Mouse (Mus musculus) CH12.LX (cell line): ENCODE results near the gene Grin2c. TPM values are rescaled to one million over a fixed set of nuclear protein-coding genes. Genes with fewer than 3 reads are reported as not detected.

Experiments used
- DNase-seq: peaks from one replicate; pipeline ENCODE4 v3.0.0-alpha.2; 2013; ENCODE audit errors: extremely low read depth
- H3K27ac ChIP-seq: 2 replicates; pipeline ENCODE4 v1.5.1; 2012; ENCODE audit warnings: low read depth, mild to moderate bottlenecking, control low read depth, moderate library complexity; ENCODE audit not compliant: insufficient read depth
- H3K27me3 ChIP-seq: replicated peaks from 2 replicates; pipeline ENCODE3; 2012; ENCODE audit warnings: inconsistent platforms
- H3K36me3 ChIP-seq, 2 experiments: replicated peaks in 1 of 2; 2 replicates each; pipeline versions ENCODE3 to v1.6.1; 2012; ENCODE audit warnings: inconsistent platforms in 1 of 2, low read length in 1 of 2, mild to moderate bottlenecking in 1 of 2, mixed read lengths in 1 of 2, moderate library complexity in 1 of 2; ENCODE audit not compliant: control insufficient read depth in 1 of 2, insufficient read depth in 1 of 2
- H3K4me1 ChIP-seq, 2 experiments: 2 replicates each; pipeline ENCODE4 v1.6.1; 2012; ENCODE audit warnings: inconsistent platforms in 1 of 2, moderate library complexity in 1 of 2; ENCODE audit not compliant: insufficient read depth in 2 of 2, control insufficient read depth in 1 of 2
- H3K4me2 ChIP-seq: 2 replicates; pipeline ENCODE4 v1.6.1; 2012; ENCODE audit warnings: low read depth, mild to moderate bottlenecking, control low read depth; ENCODE audit not compliant: poor library complexity, insufficient read depth, severe bottlenecking
- H3K4me3 ChIP-seq, 3 experiments: fragments of 150-350 bp in 1 of 3; sonication (generic) in 1 of 3; replicated peaks in 1 of 3; 2 replicates each; pipeline versions ENCODE3 to v1.5.1; 2011 to 2012; ENCODE audit warnings: low read depth in 2 of 3, low read length in 2 of 3, mild to moderate bottlenecking in 2 of 3, moderate library complexity in 2 of 3, control low read depth in 1 of 3, improper control_type of control experiment in 1 of 3, inconsistent platforms in 1 of 3, mixed read lengths in 1 of 3; ENCODE audit not compliant: poor library complexity in 1 of 3
- H3K79me2 ChIP-seq: replicated peaks from 2 replicates; pipeline ENCODE4 v1.6.1; 2012; ENCODE audit warnings: mild to moderate bottlenecking, moderate library complexity; ENCODE audit not compliant: control insufficient read depth, poor library complexity, insufficient read depth, severe bottlenecking; ENCODE audit errors: extremely low read depth
- H3K9ac ChIP-seq: 2 replicates; pipeline ENCODE4 v1.6.1; 2012; ENCODE audit warnings: low read depth, mild to moderate bottlenecking, control low read depth, moderate library complexity; ENCODE audit not compliant: insufficient read depth
- H3K9me3 ChIP-seq: replicated peaks from 2 replicates; pipeline ENCODE3; 2012; ENCODE audit warnings: low read length, inconsistent platforms, mixed read lengths
- HCFC1 ChIP-seq: IDR thresholded peaks from 2 replicates; pipeline ENCODE4 v1.6.1; 2012; ENCODE audit warnings: low read depth, mild to moderate bottlenecking, inconsistent platforms, low read length, improper control_type of control experiment
- JUN ChIP-seq: IDR thresholded peaks from 2 replicates; pipeline ENCODE4 v1.6.1; 2011; ENCODE audit warnings: low read depth, mild to moderate bottlenecking, low read length, improper control_type of control experiment, moderate library complexity; ENCODE audit not compliant: insufficient read depth
- KAT2A ChIP-seq: IDR thresholded peaks from 2 replicates; pipeline ENCODE4 v1.6.1; 2012; ENCODE audit warnings: low read length, improper control_type of control experiment, inconsistent platforms; ENCODE audit not compliant: insufficient replicate concordance
- MAFK ChIP-seq: IDR thresholded peaks from 2 replicates; pipeline ENCODE4 v1.6.1; 2011; ENCODE audit warnings: low read length, improper control_type of control experiment; ENCODE audit not compliant: insufficient replicate concordance
- MAX ChIP-seq: IDR thresholded peaks from 2 replicates; pipeline ENCODE4 v1.6.1; 2011; ENCODE audit warnings: low read length, improper control_type of control experiment
- MEF2A ChIP-seq: IDR thresholded peaks from 2 replicates; pipeline ENCODE4 v1.6.1; 2014; ENCODE audit warnings: low read depth, mild to moderate bottlenecking, inconsistent platforms, low read length, improper control_type of control experiment, borderline replicate concordance
- PAX5 ChIP-seq: IDR thresholded peaks from 2 replicates; pipeline ENCODE4 v1.6.1; 2012; ENCODE audit warnings: low read length, inconsistent platforms, mixed read lengths
- POLR2A ChIP-seq: IDR thresholded peaks from 2 replicates; pipeline ENCODE4 v1.6.1; 2011; ENCODE audit warnings: low read depth, mild to moderate bottlenecking, improper control_type of control experiment, low read length
- RAD21 ChIP-seq: IDR thresholded peaks from 2 replicates; pipeline ENCODE4 v1.6.1; 2011; ENCODE audit warnings: low read depth, mild to moderate bottlenecking, low read length, improper control_type of control experiment, moderate library complexity
- SMC3 ChIP-seq: IDR thresholded peaks from 2 replicates; pipeline ENCODE4 v1.6.1; 2011; ENCODE audit warnings: low read depth, low read length, improper control_type of control experiment
- UBTF ChIP-seq: IDR thresholded peaks from 2 replicates; pipeline ENCODE4 v1.6.1; 2012; ENCODE audit warnings: low read depth, mild to moderate bottlenecking, inconsistent platforms, low read length, improper control_type of control experiment, moderate library complexity
- USF1 ChIP-seq: IDR thresholded peaks from 2 replicates; pipeline ENCODE4 v1.6.1; 2014; ENCODE audit warnings: low read depth, mild to moderate bottlenecking, inconsistent platforms, low read length, improper control_type of control experiment
- USF2 ChIP-seq: conservative IDR thresholded peaks from 2 replicates; pipeline ENCODE4 v1.6.1; 2011; ENCODE audit warnings: low read depth, low read length, improper control_type of control experiment
- ZMIZ1 ChIP-seq: IDR thresholded peaks from 2 replicates; pipeline ENCODE4 v1.6.1; 2012; ENCODE audit warnings: low read depth, mild to moderate bottlenecking, inconsistent platforms, low read length, improper control_type of control experiment
- dilution Hi-C: fragments of 300-500 bp; cut with MboI; formaldehyde crosslinking; loops from 2 replicates; pipeline ENCODE4 v1.14.3; 2020; ENCODE audit warnings: low sequenced_read_pairs; ENCODE audit not compliant: extremely low pct_unique_long_range_greater_than_20kb, extremely low pct_ligation_motif_present
- in situ Hi-C: fragments of 300-500 bp; cut with MboI; formaldehyde crosslinking; loops from 3 replicates; pipeline ENCODE4 v1.14.3; 2019; ENCODE audit warnings: low sequenced_read_pairs, low pct_ligation_motif_present, low pct_unique_long_range_greater_than_20kb, mixed read lengths
- polyA plus RNA-seq: library from polyadenylated mRNA; unstranded; fragments of >175 nt; gene quantifications from 2 replicates; pipeline ENCODE4 v1.2.1, GENCODE M21; 2012; ENCODE audit warnings: low read depth; ENCODE audit not compliant: insufficient read length
- total RNA-seq, 2 experiments: library from RNA; depleted of rRNA; stranded (reverse); fragments of 300-350 nt in 1 of 2; fragments of >200 nt in 1 of 2; gene quantifications; 2 replicates each; pipeline ENCODE4 v1.2.3; 2012 to 2014

Grin2c gene
- total and polyA plus RNA-seq, 3 experiments = 0.04 TPM; not detected in 2

DNA sequence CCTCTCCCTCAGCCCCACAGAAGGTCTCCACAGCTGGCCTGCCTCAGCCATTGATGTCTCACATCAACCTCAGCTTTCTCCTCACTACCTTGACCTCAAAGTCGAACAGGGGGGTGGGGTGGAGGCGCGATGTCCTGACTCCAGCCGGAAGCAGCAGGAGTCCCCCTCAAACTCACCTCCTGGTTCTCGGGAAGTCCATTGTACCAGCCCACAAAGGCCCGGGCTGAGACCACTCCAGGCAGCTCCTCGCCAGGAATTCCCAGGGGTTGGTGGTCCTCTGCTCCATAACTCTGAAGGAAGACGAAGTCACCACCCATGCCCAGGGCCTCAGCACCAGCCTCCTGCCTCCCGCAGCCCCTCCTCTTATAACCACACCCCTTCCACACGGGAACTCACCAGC is 4.4 kb upstream of the Grin2c start:
- Histone ChIP-seq H3K4me1 (peaks cover 30 to 47% of the 10 kb centered on the region in 2 experiments), H3K27ac (no peak overlapping the region), H3K4me2 (no peak overlapping the region), H3K27me3 (no peaks in the 10 kb centered on the region), H3K79me2 (0 out of 2 replicates have a peak, but pooled peaks cover 9% of the 10 kb centered on the region), H3K36me3 (peaks cover 47 to 76% of the 10 kb centered on the region in 2 experiments), H3K9ac (no peak overlapping the region), H3K9me3 (no peaks in the 10 kb centered on the region), H3K4me3 (no peak overlapping the region)
- DNase-seq = no peak
- dilution Hi-C loops (no loop called here), in situ Hi-C loops (loop anchor here (5.0 kb wide), 2 partner anchors 39 to 109 kb away; partner anchors contain the start of gene Slc9a3r1)
- no peak for TF ChIP-seq MAX
- TF ChIP-seq JUN = no peak
- TF ChIP-seq USF2 = no peak
- TF ChIP-seq HCFC1 = no peak
- TF ChIP-seq ZMIZ1 = no peak
- no peak for TF ChIP-seq MEF2A

- Histone ChIP-seq H3K4me1 (peaks cover 30 to 46% of the 10 kb centered on the region in 2 experiments), H3K4me3 (no peak overlapping the region)
- no peak for TF ChIP-seq MAFK
- no peak for TF ChIP-seq SMC3
- TF ChIP-seq JUN = no peak
- TF ChIP-seq UBTF = no peak
- no peak for TF ChIP-seq KAT2A
- no peak for TF ChIP-seq PAX5
- no peak for TF ChIP-seq USF1
- TF ChIP-seq POLR2A = no peak
- TF ChIP-seq RAD21 = no peak
- TF ChIP-seq, all 38 proteins: peak for 0
- H3K4me2 ChIP-seq = no peak overlapping the region
- H3K79me2 ChIP-seq = 0 out of 2 replicates have a peak, but pooled peaks cover 7% of the 10 kb centered on the region
- peaks cover 47 to 80% of the 10 kb centered on the region in 2 experiments for H3K36me3 ChIP-seq
- H3K27ac ChIP-seq = no peak overlapping the region
- no peaks in the 10 kb centered on the region for H3K27me3 ChIP-seq
- in situ Hi-C loops = loop anchor here (5.0 kb wide), 2 partner anchors 39 to 109 kb away; partner anchors contain the start of gene Slc9a3r1
- H3K9me3 ChIP-seq = no peaks in the 10 kb centered on the region
- dilution Hi-C loops = no loop called here
- no peak overlapping the region for H3K9ac ChIP-seq
- DNase-seq = no peak
Measured at GRCm38 (mm10) chr11:115271052-115271451, 4.0 kb upstream of the Grin2c start.
